Mouse (Mus musculus) c-Kit-positive CD71-positive TER-119-negative erythroid progenitor cells, embryonic 14.5 days (primary cell): Measurements from ENCODE around the gene Ccdc92b.
"Not testable (repeated sequence)": the region's sequence is repeated elsewhere in the genome, so short reads cannot be mapped to it uniquely, and the experiment has no call there.

Experiments used
- DNase-seq: peaks from one replicate; pipeline ENCODE4 v3.0.0-alpha.2; 2013; ENCODE audit warnings: low read depth

Gene Ccdc92b

GRCm38 (mm10) chr11:74619201-74619955 is at the start of gene Ccdc92b:
Gene Ccdc92b (plus strand): TSS chr11:74619605.
- DNase-seq = peak; percentile 68

DNA sequence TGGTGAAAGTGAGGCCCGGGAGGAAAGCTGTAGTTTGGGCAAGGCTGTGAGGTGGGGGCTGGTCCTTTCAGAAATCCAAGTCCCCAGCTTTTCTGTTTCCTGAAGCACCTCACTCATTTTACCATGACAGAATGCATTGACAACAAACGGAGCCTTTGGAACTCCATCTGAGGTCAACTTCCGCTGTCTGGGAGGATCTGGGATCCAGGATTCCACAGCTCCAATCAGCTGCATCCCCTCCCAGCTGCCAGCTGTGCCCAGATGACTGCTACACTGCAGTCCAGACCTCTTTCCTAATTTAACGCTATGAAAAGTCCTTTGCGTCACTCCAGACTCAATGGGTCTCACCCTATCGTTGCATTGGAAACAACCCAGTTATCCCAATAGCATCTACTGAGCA is 49.7 kb upstream of the Ccdc92b start:
- no peak for DNase-seq

DNA sequence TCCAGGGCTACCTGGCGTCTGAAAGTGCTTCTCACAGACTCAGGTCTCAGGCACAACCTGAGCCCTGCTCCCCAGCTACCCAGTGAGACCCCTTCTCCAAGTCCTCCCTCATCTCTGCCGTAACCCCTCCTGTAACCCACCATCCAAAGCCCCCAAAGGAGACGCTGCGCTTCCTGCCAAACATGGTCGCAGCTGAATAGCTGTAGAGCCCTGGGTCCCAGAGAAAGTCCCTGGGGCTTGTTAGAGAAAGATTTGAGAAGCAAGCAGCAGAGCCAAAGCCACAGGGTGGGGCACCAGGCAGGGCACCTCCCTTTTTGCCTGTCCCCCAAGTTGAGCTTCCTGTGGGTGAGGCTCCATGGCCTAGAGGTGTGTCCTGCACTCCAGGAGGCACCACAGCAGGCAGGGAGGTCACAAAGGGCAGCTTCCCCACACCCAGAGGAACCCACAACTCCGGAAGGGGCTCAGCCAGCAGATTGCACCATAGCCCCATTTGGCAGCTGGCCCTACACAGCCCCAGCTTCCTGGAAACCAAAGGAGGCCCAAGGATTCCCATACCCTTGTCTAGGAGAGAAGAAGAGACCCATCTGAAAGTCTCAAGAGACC is 46.8 kb upstream of the Ccdc92b start:
- DNase-seq = peak; percentile 54

- peak; percentile 57 for DNase-seq
Measured at GRCm38 (mm10) chr11:74574768-74575434, 44.5 kb upstream of the Ccdc92b start.

DNA sequence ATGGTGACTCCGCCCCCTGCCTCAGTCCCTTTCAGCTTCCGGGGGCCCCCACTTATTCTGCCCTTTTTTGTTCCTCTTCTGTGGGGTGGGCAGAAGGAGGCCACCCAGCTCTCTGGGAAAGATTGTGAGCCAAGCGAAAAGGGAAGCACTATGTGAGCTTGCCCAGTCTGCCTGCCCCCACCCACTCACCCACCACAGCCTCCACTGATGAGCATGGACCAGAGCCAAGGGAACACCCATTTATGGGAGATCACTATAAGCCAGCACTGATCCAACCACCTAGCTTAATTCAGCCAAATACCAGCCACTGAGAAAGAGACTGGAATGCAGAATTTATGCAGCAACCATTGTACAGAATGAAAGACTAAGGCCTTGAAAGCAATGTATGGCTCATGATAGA is 43.5 kb upstream of the Ccdc92b start:
- DNase-seq = no peak

DNA sequence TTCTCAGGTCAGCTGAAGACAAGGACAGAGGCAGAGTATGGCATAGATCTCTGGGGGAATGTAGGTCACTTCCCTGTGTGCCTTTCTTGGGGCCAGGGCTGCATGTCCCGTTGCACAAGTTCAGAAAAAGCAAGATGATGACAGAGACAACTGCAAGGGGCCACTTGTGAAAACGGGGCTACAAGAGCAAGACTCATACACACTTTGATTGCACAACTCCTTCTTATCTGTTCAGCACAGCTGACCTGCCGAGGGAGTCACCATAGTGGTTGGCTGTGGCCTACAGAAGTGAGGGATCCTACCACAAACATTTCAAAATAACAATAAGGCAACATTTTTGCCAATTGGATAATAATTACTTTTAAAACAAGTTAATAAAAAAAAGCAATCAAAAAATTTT is 42.3 kb upstream of the Ccdc92b start:
- DNase-seq = peak; percentile 73

DNA sequence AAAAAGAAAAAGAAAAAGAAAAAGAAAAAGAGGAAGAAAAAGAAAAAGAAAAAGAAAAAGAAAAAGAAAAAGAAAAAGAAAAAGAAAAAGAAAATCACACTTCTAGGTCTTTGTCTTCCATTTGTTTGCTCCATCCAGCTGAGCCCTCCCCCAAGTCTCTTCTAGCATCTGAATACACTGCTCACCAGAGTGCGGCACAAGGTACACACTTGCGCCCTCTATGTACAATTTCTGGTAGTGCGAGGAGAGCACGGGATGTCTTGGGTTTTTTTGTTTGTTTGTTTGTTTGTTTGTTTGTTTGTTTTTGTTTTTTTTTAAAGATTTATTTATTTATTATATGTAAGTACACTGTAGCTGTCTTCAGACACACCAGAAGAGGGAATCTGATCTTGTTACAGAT is 38.1 kb upstream of the Ccdc92b start:
- not testable (repeated sequence) for DNase-seq

DNA sequence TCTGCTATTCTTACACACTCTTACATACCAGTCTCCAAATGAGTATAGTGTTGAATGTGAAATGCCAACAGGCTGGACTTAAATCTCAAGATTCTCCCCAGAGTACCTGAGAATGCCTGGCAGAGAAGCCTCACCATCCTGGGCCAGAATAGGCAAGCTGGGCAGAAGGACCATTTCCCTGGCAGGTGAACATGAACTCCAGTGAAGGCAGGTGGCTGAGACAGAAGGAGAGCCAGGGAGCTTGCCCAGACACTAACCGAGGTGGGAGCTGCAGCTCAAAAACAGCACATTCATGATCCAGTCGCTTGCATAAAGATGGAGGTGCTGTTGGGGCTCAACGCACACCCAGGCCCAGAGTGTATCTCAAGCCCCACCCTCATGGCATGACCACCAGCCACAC is 36.9 kb upstream of the Ccdc92b start:
- DNase-seq = no peak

GRCm38 (mm10) chr11:74583824-74584349 is 35.5 kb upstream of the Ccdc92b start:
- no peak for DNase-seq

DNA sequence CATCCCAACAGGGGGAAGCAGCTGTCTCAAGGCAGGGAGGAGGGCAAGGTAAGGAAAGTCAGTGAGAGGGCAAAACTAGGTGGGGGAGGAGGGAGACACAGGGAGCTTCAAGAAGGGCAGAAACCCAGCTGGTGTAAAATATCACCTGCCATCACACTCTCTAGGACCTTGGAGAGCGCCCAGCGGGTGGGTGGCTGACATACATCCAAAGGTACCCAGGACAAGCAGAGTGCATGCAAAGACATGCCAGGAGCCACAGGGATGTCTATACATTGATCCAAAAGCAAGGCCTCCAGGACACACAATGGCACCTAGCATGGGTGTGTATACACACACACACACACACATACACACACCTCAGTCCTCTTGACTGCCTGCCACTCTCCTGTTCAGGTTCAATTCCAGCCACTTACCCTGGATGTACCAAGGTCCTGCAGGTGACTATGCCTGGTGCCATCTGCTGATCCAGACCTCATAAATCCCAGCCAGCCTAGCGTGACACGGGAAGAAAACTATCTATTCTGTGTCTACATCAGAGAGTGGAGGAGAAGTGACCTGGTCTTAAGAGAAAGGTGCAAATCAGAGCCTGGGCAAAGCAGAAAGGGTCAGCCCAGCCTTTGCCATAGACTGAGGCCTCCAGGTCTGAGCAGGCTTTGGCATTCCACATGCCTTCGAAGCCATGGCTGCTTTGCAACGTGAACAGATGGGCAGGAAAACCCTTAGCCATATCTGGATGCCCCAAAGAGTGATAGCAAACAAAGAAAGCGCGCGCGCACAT is 34.3 kb upstream of the Ccdc92b start:
- DNase-seq = peak; percentile 53

- DNase-seq = no peak
Measured at GRCm38 (mm10) chr11:74586401-74586800, 33.0 kb upstream of the Ccdc92b start.

GRCm38 (mm10) chr11:74589401-74590238 is 29.8 kb upstream of the Ccdc92b start:
- DNase-seq = no peak

DNA sequence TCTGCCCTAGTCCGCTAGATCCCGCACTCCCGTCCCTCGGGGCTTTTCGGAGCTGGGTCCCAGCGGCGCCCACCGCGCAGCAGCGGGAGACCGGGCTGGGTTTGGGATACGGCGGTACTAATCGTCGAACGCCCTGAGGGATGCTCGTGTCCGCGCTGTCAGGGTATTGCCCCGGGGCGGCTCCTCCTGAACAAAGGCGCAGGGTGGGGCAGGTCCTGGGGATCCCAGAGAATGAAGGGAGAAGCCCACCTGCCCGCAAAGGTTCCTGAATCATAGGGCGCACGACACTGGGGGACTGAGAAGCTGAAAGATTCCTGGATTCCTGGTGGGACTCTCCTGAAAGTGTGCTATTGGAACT is 29.2 kb upstream of the Ccdc92b start:
- DNase-seq = no peak

DNA sequence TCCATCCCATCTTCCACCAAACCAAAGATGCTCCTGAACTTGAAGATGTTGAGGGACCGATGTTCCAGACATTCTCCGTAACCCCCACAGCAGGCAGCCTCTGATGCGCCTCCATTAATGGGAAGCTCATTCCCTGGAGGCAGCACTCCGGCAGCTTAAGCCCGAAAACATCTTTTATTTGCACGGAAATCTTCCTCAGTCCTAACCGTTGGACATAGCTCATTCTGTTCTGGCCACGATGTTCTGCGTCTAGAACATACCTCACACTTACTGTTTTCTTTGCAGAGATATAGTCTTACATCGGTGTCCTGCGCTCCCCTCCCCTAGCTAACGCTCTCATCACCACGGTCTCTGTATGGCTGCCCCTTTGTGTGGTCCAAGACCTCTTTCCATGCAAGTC is 28.7 kb upstream of the Ccdc92b start:
- no peak for DNase-seq

GRCm38 (mm10) chr11:74592246-74592645 is 27.2 kb upstream of the Ccdc92b start:
- DNase-seq = no peak

- DNase-seq = no peak
Measured at GRCm38 (mm10) chr11:74597283-74597989, 22.0 kb upstream of the Ccdc92b start.

DNA sequence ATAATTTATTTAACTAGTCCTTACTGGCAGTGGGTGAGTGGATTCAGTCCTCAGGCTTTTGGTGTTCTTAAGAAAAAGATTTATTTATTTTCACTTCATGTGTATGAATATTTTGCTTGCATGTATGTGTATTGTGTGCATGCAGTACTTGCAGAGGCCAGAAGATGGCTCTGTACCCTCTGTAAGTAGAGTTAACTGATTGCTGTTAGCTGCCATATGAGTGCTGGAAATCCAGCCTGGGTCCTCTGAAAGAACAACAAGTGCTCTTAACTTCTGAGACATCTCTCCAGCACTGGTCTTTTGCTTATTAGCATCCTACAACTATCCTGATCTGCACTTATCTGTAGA is 21.4 kb upstream of the Ccdc92b start:
- no peak for DNase-seq

DNA sequence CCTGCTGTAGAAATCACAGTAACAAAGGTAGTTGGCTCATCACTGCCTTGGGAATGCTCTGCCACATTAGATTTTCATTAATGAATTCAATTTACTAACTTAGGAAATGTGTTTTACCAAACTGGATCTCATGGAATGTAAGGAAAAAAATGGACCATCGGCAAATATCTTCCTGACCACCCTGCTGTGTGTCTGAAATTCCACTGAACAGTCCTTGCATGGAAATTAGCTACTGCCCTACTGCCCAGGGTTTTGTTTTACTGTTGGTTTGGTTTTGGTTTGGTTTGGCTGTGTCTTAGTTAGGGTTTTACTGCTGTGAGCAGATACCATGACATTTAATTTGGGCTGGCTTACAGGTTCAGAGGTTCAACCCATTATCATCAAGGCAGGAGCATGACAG is 17.1 kb upstream of the Ccdc92b start:
- no peak for DNase-seq

- DNase-seq = no peak
Measured at GRCm38 (mm10) chr11:74610068-74610467, 9.3 kb upstream of the Ccdc92b start.

- no peak for DNase-seq
Measured at GRCm38 (mm10) chr11:74610545-74611176, 8.7 kb upstream of the Ccdc92b start, which contains the start of gene Rap1gap2. Gene Rap1gap2 (minus strand): TSS chr11:74610915.
